Mouse (Mus musculus): ENCODE data around the gene Dpm2. TPM values are rescaled to one million over a fixed set of nuclear protein-coding genes. Genes with fewer than 3 reads are reported as not detected.

Dpm2 gene
- polyA plus RNA-seq, 1 experiment, result 87.5 TPM

DNA sequence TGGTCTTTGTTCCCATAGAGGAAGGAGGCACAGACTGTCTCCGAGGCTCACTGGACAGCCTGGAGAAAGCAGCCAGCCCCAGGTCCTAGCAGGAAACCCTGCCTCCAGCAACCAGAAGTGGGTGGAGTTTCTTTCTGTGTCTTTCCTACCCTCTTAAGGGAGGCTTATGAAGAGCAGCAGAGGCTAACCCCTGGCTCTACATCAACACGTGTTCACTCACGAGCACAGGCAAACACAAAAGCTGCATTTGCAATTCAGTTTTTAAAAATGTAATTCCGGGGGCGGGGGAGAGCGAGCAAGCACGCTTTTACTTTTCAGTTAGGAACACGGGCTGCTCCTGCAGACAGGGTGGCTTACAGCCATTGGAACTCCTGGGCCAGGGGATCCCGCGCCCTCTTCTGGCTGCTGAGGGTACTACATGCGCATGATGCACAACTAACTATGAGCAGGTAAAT is 32.0 kb downstream of the Dpm2 start:
- WGBS, result 1% methylated on average over 11 of the region's 11 CpGs
- TF ChIP-seq CTCF (IDR thresholded peaks at IDR 0.05; ENCODE audit: extremely low read depth, insufficient read length, insufficient replicate concordance, low read depth, low read length), result peak; percentile 93
- TF ChIP-seq POLR2A (IDR thresholded peaks at IDR 0.05; ENCODE audit: low read depth, low read length), result 0 out of 2 replicates have a peak, but pooled peaks have one; percentile 17

DNA sequence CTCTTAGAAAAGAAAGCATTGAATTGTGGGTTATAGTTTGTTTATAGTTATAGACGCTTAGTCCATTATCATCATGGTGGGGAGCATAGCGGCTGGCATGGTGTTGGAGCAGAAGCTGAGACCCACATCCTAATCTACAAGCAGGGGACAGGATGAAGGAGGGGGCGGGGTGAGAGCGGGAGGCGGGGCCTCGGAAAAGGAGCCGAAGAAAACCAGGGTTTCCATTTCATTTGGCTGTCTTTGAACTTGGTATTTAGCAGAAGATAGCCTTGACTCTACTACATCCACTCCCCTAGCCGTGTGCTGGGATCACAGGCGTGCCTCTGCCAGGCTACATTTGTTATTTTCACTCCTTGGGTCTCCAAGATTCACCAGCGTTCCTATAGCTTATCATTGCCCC is 34.0 kb downstream of the Dpm2 start:
- TF ChIP-seq CTCF (IDR thresholded peaks at IDR 0.05; ENCODE audit: extremely low read depth, insufficient read length, insufficient replicate concordance, low read depth, low read length) (no peak), POLR2A (IDR thresholded peaks at IDR 0.05; ENCODE audit: low read depth, low read length) (no peak)
- Histone ChIP-seq H3K27ac (ENCODE audit: insufficient read depth, low read depth, low read length) (no peak overlapping the region), H3K27me3 (ENCODE audit: control insufficient read depth, insufficient read depth, low read length) (peaks cover 16% of the 10 kb centered on the region), H3K4me3 (ENCODE audit: low read depth, low read length) (no peak overlapping the region), H3K36me3 (ENCODE audit: control insufficient read depth, insufficient read depth, low read length) (no peaks in the 10 kb centered on the region), H3K4me1 (ENCODE audit: control insufficient read depth, insufficient read depth, insufficient read length, low read length) (peaks cover 11% of the 10 kb centered on the region)
- WGBS, result 48% methylated on average over 10 of the region's 10 CpGs

More for the DNA sequence above, 32.0 kb downstream of the Dpm2 start:
- H3K27me3 ChIP-seq (ENCODE audit: control insufficient read depth, insufficient read depth, low read length), result peaks cover 11% of the 10 kb centered on the region
- H3K36me3 ChIP-seq (ENCODE audit: control insufficient read depth, insufficient read depth, low read length), result no peaks in the 10 kb centered on the region; the same call in 1 of the 2 replicates
- peak overlapping the region; percentile 23 for H3K4me3 ChIP-seq (ENCODE audit: low read depth, low read length)
- H3K27ac ChIP-seq (ENCODE audit: insufficient read depth, low read depth, low read length), result no peak overlapping the region
- H3K4me1 ChIP-seq (ENCODE audit: control insufficient read depth, insufficient read depth, insufficient read length, low read length), result peaks cover 8% of the 10 kb centered on the region

DNA sequence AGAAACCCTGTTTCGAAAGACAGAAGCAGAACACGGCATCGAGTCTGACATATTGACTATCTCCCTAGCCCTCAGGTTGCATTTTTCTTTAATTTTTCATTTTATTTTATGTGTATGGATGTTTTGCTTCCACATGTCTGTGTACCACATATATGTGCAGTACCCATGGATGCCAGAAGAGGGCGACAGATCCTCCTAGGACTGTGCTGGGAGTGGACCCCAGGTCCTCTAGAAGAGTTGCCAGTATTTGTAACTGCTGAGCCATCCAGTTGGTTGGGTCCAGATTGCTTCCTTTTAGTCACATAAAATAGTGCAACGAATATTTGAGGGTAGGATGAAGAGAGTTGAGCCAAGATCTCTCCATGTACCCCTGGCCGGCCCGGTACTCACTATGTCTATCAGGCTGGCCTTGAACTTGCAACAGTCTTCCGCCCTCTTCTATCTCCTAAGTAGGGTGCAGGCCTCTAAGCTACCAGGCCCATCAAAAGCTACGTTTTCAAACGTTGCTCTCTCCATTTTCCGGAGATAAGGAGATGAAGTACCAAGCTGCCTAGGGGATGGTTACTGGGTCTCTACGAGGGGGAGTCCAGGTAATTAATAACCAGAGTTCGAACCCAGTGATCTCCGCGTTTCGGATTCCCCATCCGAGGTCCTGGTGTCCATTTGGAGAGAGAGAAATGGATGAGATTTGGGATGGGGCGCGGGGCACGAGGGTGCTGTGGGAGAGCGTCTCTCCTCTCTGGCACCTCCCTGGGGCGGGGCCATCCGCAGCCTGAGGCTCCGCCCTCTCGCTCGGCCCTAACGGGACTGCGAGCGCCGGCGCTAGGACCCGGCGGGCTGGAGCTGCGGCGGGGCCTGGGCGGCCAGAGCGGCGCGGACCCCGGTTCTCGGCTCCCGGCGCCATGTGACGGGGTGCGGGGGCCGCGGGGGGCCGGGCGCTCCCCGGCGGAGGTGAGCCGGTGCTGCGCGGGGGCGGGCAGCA is 35.8 kb downstream of the Dpm2 start:
- peak; percentile 52; the same call in 1 of the 2 replicates for TF ChIP-seq CTCF (IDR thresholded peaks at IDR 0.05; ENCODE audit: extremely low read depth, insufficient read length, insufficient replicate concordance, low read depth, low read length)
- no peak for TF ChIP-seq POLR2A (IDR thresholded peaks at IDR 0.05; ENCODE audit: low read depth, low read length)
- 14% methylated on average over 55 of the region's 55 CpGs for WGBS
- Histone ChIP-seq H3K27me3 (ENCODE audit: control insufficient read depth, insufficient read depth, low read length) (peaks cover 16% of the 10 kb centered on the region), H3K36me3 (ENCODE audit: control insufficient read depth, insufficient read depth, low read length) (no peaks in the 10 kb centered on the region), H3K27ac (ENCODE audit: insufficient read depth, low read depth, low read length) (no peak overlapping the region), H3K4me1 (ENCODE audit: control insufficient read depth, insufficient read depth, insufficient read length, low read length) (peaks cover 8% of the 10 kb centered on the region), H3K4me3 (ENCODE audit: low read depth, low read length) (peak overlapping the region; percentile 66)

DNA sequence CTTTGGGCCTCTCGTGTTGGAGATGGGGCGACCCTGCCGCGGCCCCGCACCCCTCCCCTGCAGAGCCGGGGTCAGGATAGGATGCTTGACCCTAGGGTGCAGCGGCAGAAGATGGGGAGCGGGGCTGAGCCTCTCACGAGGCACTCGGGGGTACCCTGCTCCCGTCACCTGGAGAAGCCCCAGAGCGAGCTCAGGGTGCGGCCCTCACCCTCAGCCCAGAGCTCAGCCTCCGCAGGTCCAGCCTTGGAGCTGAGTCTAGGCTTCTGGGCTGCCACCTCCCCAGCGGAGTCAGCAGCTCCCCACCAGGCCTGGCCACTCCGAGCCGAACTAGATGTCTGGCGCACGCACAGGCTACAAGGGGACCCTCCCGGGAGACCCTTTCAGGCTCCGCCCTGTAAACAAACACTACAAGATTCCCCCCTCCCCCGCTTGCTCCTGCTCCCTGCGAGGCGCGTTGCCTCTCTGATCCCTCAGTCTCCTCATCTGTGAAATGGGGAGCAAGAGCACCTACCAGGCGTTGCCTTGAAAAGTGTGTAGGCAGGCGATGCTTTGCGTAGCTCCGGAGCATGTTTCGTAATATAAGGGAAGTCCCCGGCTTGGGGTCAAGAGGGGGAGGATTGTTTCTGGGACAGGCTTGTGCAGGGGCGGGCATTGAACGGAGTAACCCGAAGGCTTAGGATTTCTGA is 36.7 kb downstream of the Dpm2 start:
- WGBS, result 8% methylated on average over 34 of the region's 34 CpGs
- 0 out of 2 replicates have a peak overlapping the region, but pooled peaks have one; percentile 12 for H3K27ac ChIP-seq (ENCODE audit: insufficient read depth, low read depth, low read length)

DNA sequence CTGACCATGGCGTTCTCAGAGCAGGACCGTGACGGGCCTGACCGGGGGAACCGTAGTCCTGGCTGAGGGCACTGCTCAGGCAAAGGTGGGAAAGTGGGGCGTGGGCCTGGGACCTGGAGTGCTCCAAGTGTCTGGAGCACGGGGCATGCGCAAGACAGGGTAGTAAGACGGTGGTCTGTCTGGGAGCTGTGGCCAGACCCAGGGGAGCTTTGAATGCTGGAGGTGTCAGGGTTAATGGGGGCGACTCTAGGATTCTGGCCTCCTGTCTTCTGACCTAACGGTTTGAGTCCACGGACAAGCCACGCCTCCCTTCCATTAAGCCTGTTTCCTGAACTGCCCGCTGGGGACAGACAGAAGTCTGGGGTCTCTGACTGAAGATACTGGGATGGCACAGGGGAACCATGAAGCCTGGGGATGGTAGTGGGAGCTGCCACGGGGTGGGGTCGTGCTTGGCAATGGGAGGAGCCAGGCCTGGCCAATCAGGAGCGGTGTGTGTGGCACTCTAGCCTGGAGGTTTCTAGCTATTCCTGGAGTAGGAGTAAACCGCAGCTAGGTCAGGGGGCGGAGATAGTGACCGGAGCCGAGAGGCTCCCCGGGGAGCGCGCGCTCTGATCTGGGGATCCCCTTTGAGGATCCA is 37.6 kb downstream of the Dpm2 start:
- H3K4me3 ChIP-seq (ENCODE audit: low read depth, low read length), result peak overlapping the region; percentile 66
- peaks cover 16% of the 10 kb centered on the region for H3K27me3 ChIP-seq (ENCODE audit: control insufficient read depth, insufficient read depth, low read length)
- H3K4me1 ChIP-seq (ENCODE audit: control insufficient read depth, insufficient read depth, insufficient read length, low read length), result peaks cover 8% of the 10 kb centered on the region
- H3K36me3 ChIP-seq (ENCODE audit: control insufficient read depth, insufficient read depth, low read length), result no peaks in the 10 kb centered on the region
- H3K27ac ChIP-seq (ENCODE audit: insufficient read depth, low read depth, low read length), result peak overlapping the region; percentile 54
- TF ChIP-seq CTCF (IDR thresholded peaks at IDR 0.05; ENCODE audit: extremely low read depth, insufficient read length, insufficient replicate concordance, low read depth, low read length), result no peak
- no peak for TF ChIP-seq POLR2A (IDR thresholded peaks at IDR 0.05; ENCODE audit: low read depth, low read length)
- WGBS, result 11% methylated on average over 25 of the region's 25 CpGs

More for the DNA sequence above, 36.7 kb downstream of the Dpm2 start:
- peaks cover 8% of the 10 kb centered on the region for H3K4me1 ChIP-seq (ENCODE audit: control insufficient read depth, insufficient read depth, insufficient read length, low read length)
- peak overlapping the region; percentile 66 for H3K4me3 ChIP-seq (ENCODE audit: low read depth, low read length)
- H3K36me3 ChIP-seq (ENCODE audit: control insufficient read depth, insufficient read depth, low read length), result no peaks in the 10 kb centered on the region
- peaks cover 16% of the 10 kb centered on the region for H3K27me3 ChIP-seq (ENCODE audit: control insufficient read depth, insufficient read depth, low read length)
- TF ChIP-seq CTCF (IDR thresholded peaks at IDR 0.05; ENCODE audit: extremely low read depth, insufficient read length, insufficient replicate concordance, low read depth, low read length), result no peak
- TF ChIP-seq POLR2A (IDR thresholded peaks at IDR 0.05; ENCODE audit: low read depth, low read length), result no peak

DNA sequence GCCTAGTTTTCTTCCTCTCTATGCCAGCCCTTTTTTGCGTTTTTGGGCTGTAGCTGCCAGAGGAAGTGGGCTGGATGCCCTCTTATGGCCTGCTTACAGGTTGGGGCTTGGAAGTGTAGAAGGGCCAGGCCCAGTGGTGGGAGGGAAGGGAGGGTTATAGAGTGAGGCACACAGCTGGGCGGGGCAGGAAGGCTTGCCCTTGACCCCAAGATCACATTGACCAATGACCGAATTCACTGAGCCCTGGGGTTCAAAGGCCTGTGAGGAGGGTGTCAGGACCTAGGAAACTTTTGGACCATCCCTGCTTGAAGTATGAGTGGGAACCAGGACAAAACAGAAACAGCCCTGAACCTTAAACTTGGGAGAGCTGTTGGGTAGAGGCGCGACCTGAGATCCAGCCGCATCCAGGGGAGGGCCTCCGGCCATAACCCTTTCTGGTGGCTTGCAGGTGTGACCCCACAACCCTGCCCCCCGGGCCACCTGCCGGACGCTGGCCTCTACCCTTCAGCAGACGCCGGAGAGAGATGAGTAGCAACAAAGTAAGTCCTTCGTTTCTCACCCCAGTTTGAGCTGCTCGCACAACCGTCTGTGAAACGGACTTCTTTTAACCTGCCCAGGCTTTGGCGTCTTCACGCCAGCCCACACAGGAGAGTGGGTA is 38.2 kb downstream of the Dpm2 start:
- Histone ChIP-seq H3K36me3 (ENCODE audit: control insufficient read depth, insufficient read depth, low read length) (no peaks in the 10 kb centered on the region), H3K27ac (ENCODE audit: insufficient read depth, low read depth, low read length) (peak overlapping the region; percentile 45), H3K4me1 (ENCODE audit: control insufficient read depth, insufficient read depth, insufficient read length, low read length) (peaks cover 8% of the 10 kb centered on the region), H3K27me3 (ENCODE audit: control insufficient read depth, insufficient read depth, low read length) (peaks cover 16% of the 10 kb centered on the region), H3K4me3 (ENCODE audit: low read depth, low read length) (peak overlapping the region; percentile 66)
- WGBS, result 69% methylated on average over 18 of the region's 18 CpGs
- TF ChIP-seq CTCF (IDR thresholded peaks at IDR 0.05; ENCODE audit: extremely low read depth, insufficient read length, insufficient replicate concordance, low read depth, low read length) (no peak), POLR2A (IDR thresholded peaks at IDR 0.05; ENCODE audit: low read depth, low read length) (no peak)

Measured in small intestine, adult 2 months (tissue).